Comparison of ENCODE assay signal across 9 mouse cellular contexts in genomic region chr7:93336420-93336819, GRCm38 (mm10).
DNase-seq lines count a peak whose midpoint lies in the region; ATAC-seq and TF ChIP-seq lines count a peak whose summit lies in the region.
"Had no signal": no experiment of that assay in that cellular context is flagged by ENCODE, and none has a peak within 500 bp of the region (broad histone marks: within the 10 kb centered on the region; RNA-seq: fewer than 3 reads in every experiment).

No protein-coding gene starts in this region.

- DNase-seq in embryonic facial prominence, embryonic 14.5 days (ENCODE audit: low spot score) = peak; percentile 35
- peak; percentile 46 for DNase-seq in kidney, postnatal 10 days
- peak; percentile 79 for DNase-seq in midbrain, embryonic 14.5 days
- DNase-seq in gastrocnemius, adult 2 months = no peak
- no peak for DNase-seq in lung, postnatal 0 days (ENCODE audit: low spot score)

- peak; percentile 28; the same call in 1 of the 2 replicates for TF ChIP-seq CTCF in intestine, postnatal 0 days (IDR thresholded peaks at IDR 0.05; ENCODE audit: low read depth)
- no peak for TF ChIP-seq CTCF in gastrocnemius, adult 2 months (IDR thresholded peaks at IDR 0.05)
- TF ChIP-seq CTCF in lung, postnatal 0 days (IDR thresholded peaks at IDR 0.05) = no peak

- intact Hi-C loops in gastrocnemius, adult 2 months (cut with DNase I) = no loop called here

- H3K36me3 ChIP-seq in intestine, postnatal 0 days (ENCODE audit: control insufficient read depth, insufficient read depth) = no peaks in the 10 kb centered on the region
- H3K36me3 ChIP-seq in intestine, embryonic 15.5 days = no peaks in the 10 kb centered on the region
- H3K36me3 ChIP-seq in embryonic facial prominence, embryonic 14.5 days (ENCODE audit: control insufficient read depth, insufficient read depth, low read length) = no peaks in the 10 kb centered on the region
- H3K36me3 ChIP-seq in midbrain, embryonic 14.5 days (ENCODE audit: control insufficient read depth, insufficient read depth, low read length) = no peaks in the 10 kb centered on the region
- H3K36me3 ChIP-seq in lung, postnatal 0 days (ENCODE audit: insufficient read depth, low read length) = no peaks in the 10 kb centered on the region

- no peaks in the 10 kb centered on the region for H3K4me1 ChIP-seq in intestine, postnatal 0 days (replicated peaks; ENCODE audit: control insufficient read depth, insufficient read depth, low read length)
- H3K4me1 ChIP-seq in intestine, embryonic 15.5 days (replicated peaks) = no peaks in the 10 kb centered on the region
- H3K4me1 ChIP-seq in embryonic facial prominence, embryonic 14.5 days (ENCODE audit: control insufficient read depth, insufficient read depth, low read length) = no peaks in the 10 kb centered on the region
- no peaks in the 10 kb centered on the region for H3K4me1 ChIP-seq in midbrain, embryonic 14.5 days (ENCODE audit: control insufficient read depth, insufficient read depth, low read length)
- H3K4me1 ChIP-seq in lung, postnatal 0 days (ENCODE audit: insufficient read depth, low read depth, low read length) = no peaks in the 10 kb centered on the region
- H3K4me1 ChIP-seq: megakaryocyte, embryonic 14.5 days had no signal

- H3K4me3 ChIP-seq in intestine, postnatal 0 days (ENCODE audit: low read depth, low read length) = no peak overlapping the region
- H3K4me3 ChIP-seq in intestine, embryonic 15.5 days (replicated peaks) = no peak overlapping the region
- H3K4me3 ChIP-seq in embryonic facial prominence, embryonic 14.5 days (ENCODE audit: low read depth, low read length) = no peak overlapping the region
- H3K4me3 ChIP-seq in midbrain, embryonic 14.5 days (replicated peaks; ENCODE audit: low read depth, low read length) = no peak overlapping the region
- H3K4me3 ChIP-seq in gastrocnemius, adult 2 months = no peak overlapping the region
- H3K4me3 ChIP-seq in lung, postnatal 0 days (ENCODE audit: low read depth, low read length) = no peak overlapping the region
- H3K4me3 ChIP-seq: megakaryocyte, embryonic 14.5 days had no signal

- H3K27me3 ChIP-seq in intestine, postnatal 0 days (replicated peaks; ENCODE audit: control insufficient read depth, insufficient read depth, low read length) = no peaks in the 10 kb centered on the region
- no peaks in the 10 kb centered on the region for H3K27me3 ChIP-seq in intestine, embryonic 15.5 days (replicated peaks)
- H3K27me3 ChIP-seq in embryonic facial prominence, embryonic 14.5 days (replicated peaks; ENCODE audit: control insufficient read depth, insufficient read depth, low read length) = no peaks in the 10 kb centered on the region
- H3K27me3 ChIP-seq in midbrain, embryonic 14.5 days (ENCODE audit: control insufficient read depth, insufficient read depth, low read length) = no peaks in the 10 kb centered on the region
- H3K27me3 ChIP-seq in lung, postnatal 0 days (replicated peaks; ENCODE audit: insufficient read depth, low read length) = no peaks in the 10 kb centered on the region
- H3K27me3 ChIP-seq: megakaryocyte, embryonic 14.5 days had no signal

- no peak overlapping the region for H3K9ac ChIP-seq in intestine, postnatal 0 days (ENCODE audit: low read depth, low read length)
- H3K9ac ChIP-seq in intestine, embryonic 15.5 days = no peak overlapping the region
- H3K9ac ChIP-seq in embryonic facial prominence, embryonic 14.5 days (ENCODE audit: low read depth, low read length) = no peak overlapping the region
- H3K9ac ChIP-seq in midbrain, embryonic 14.5 days (replicated peaks; ENCODE audit: low read length) = no peak overlapping the region
- H3K9ac ChIP-seq in lung, postnatal 0 days (replicated peaks; ENCODE audit: low read depth) = no peak overlapping the region

- TF ChIP-seq EP300 in lung, postnatal 0 days (IDR thresholded peaks at IDR 0.05) = no peak

- ATAC-seq in intestine, postnatal 0 days = no peak
- ATAC-seq in intestine, embryonic 15.5 days = no peak
- ATAC-seq in embryonic facial prominence, embryonic 14.5 days (ENCODE audit: low read depth) = no peak
- ATAC-seq in midbrain, embryonic 14.5 days (ENCODE audit: low FRiP score, low TSS enrichment) = peak; percentile 80
- ATAC-seq in monocyte, adult 5-6 weeks (replicated peaks; ENCODE audit: insufficient number of reproducible peaks, low FRiP score, low TSS enrichment, poor library complexity, severe bottlenecking) = no peak
- no peak for ATAC-seq in lung, postnatal 0 days

- 20% methylated on average over 1 of the region's 1 CpGs for WGBS in intestine, postnatal 0 days
- 33% methylated on average over 1 of the region's 1 CpGs for WGBS in intestine, embryonic 15.5 days
- 14% methylated on average over 1 of the region's 1 CpGs for WGBS in embryonic facial prominence, embryonic 14.5 days
- 18% methylated on average over 1 of the region's 1 CpGs for WGBS in midbrain, embryonic 14.5 days
- 15% methylated on average over 1 of the region's 1 CpGs for WGBS in lung, postnatal 0 days

- no peaks in the 10 kb centered on the region for H3K9me3 ChIP-seq in intestine, postnatal 0 days (ENCODE audit: control insufficient read depth)
- H3K9me3 ChIP-seq in intestine, embryonic 15.5 days = no peaks in the 10 kb centered on the region
- no peaks in the 10 kb centered on the region for H3K9me3 ChIP-seq in embryonic facial prominence, embryonic 14.5 days (ENCODE audit: control insufficient read depth, low read length)
- no peaks in the 10 kb centered on the region for H3K9me3 ChIP-seq in midbrain, embryonic 14.5 days (ENCODE audit: control insufficient read depth, low read length)
- no peaks in the 10 kb centered on the region for H3K9me3 ChIP-seq in lung, postnatal 0 days (ENCODE audit: low read length)
- H3K9me3 ChIP-seq: megakaryocyte, embryonic 14.5 days had no signal

- H3K27ac ChIP-seq in intestine, postnatal 0 days (ENCODE audit: low read depth, low read length) = no peak overlapping the region
- no peak overlapping the region for H3K27ac ChIP-seq in intestine, embryonic 15.5 days
- H3K27ac ChIP-seq in embryonic facial prominence, embryonic 14.5 days (replicated peaks; ENCODE audit: low read depth, low read length) = no peak overlapping the region
- H3K27ac ChIP-seq in midbrain, embryonic 14.5 days (replicated peaks; ENCODE audit: low read depth, low read length) = no peak overlapping the region
- no peak overlapping the region for H3K27ac ChIP-seq in gastrocnemius, adult 2 months
- H3K27ac ChIP-seq in lung, postnatal 0 days (ENCODE audit: low read length) = no peak overlapping the region

- H3K4me2 ChIP-seq in intestine, postnatal 0 days (replicated peaks; ENCODE audit: low read depth) = no peak overlapping the region
- no peak overlapping the region for H3K4me2 ChIP-seq in intestine, embryonic 15.5 days (replicated peaks)
- no peak overlapping the region for H3K4me2 ChIP-seq in embryonic facial prominence, embryonic 14.5 days (ENCODE audit: low read depth, low read length)
- H3K4me2 ChIP-seq in midbrain, embryonic 14.5 days (ENCODE audit: low read length) = no peak overlapping the region
- no peak overlapping the region for H3K4me2 ChIP-seq in lung, postnatal 0 days (replicated peaks; ENCODE audit: low read depth, low read length)

Comparison
In these comparisons a context has a peak if more than half of its experiments do, and no peak if none do; other contexts are left out.
1. DNase-seq: peak in embryonic facial prominence, embryonic 14.5 days (single experiment), kidney, postnatal 10 days (single experiment) and midbrain, embryonic 14.5 days (single experiment); none in gastrocnemius, adult 2 months (single experiment) and lung, postnatal 0 days (single experiment).